Mouse (Mus musculus) splenic B cell, adult 2 months (primary cell): ENCODE measurements around the gene Themis.

ENCODE experiments used
- DNase-seq: peaks from one replicate; pipeline ENCODE4 v3.0.0-alpha.2; 2011; ENCODE audit warnings: low read depth, low spot score
- H3K27me3 ChIP-seq: 2 replicates; pipeline ENCODE4 v1.6.1; 2012; ENCODE audit warnings: mild to moderate bottlenecking, low read length, moderate library complexity, mixed read lengths; ENCODE audit not compliant: control insufficient read depth, poor library complexity, insufficient read depth, severe bottlenecking
- H3K36me3 ChIP-seq: 2 replicates; pipeline ENCODE4 v1.6.1; 2012; ENCODE audit warnings: mild to moderate bottlenecking, low read length, moderate library complexity, mixed read lengths; ENCODE audit not compliant: control insufficient read depth, poor library complexity, insufficient read depth, severe bottlenecking

Gene Themis

DNA sequence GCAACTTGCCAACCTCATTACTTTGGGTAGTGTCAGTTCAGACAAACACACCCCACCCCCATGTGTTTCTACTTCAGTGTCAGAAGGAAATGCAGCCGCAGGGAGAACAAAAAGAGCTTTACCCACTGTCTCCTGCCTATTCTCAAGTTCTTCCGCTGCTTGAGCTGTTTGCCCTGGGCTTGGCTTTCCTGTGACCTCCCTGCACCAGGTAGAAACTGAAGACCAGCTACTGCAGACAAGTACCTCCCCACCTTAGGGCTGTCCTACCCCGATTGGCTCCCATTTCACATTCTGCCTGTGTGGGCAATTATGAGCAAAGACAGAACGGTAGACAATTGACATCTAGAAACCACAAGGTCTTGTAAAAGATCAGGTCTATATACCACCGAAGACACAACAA, at the start of gene Themis:
Themis (plus strand) TSS at position 100 of the 400 bp plus-strand sequence.
- H3K36me3 ChIP-seq, result no peaks in the 10 kb centered on the region
- DNase-seq, result no peak
- H3K27me3 ChIP-seq, result no peaks in the 10 kb centered on the region

- no peaks in the 10 kb centered on the region for H3K36me3 ChIP-seq
- no peaks in the 10 kb centered on the region for H3K27me3 ChIP-seq
- no peak for DNase-seq
These were observed 48.7 kb upstream of the Themis start for GRCm38 (mm10) chr10:28619415-28619814.

DNA sequence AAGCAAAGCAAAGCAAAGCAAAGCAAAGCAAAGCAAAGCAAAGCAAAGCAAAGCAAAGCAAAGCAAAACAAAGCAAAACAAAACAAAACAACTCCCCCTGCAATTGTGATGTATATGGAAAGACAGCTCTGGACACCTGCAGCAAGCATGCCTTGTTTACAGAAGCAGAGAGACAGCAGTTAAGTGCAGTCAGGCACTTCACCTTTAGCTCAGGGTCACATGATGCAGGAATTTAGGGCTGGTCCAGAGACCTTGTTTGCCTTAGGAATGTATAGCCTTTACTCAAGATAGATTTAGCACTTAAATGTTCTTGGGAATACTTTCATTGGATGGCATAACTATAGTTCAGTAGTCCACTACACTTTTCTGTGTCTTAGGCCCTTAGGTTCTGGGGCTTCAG, 32.1 kb upstream of the Themis start:
- no peaks in the 10 kb centered on the region for H3K27me3 ChIP-seq
- no peaks in the 10 kb centered on the region for H3K36me3 ChIP-seq
- DNase-seq, result no peak

DNA sequence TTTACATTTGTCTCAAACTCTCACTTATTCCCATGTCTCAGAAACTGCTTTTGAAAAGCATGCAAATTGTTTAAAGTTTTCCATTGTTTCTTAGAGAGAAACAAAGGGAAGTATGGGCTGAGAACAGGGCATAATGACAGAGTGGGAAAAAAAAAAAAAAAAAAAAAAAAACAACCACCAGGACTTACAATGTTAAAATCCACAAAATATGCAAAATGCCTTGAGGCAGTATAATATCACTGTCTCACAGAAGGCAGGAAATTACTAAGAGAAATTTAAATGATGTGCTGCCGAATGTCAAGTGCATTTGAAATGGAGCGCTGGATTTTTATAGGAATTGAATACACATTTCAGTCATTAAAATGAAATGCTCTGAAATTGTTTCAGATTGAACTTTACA, 26.3 kb upstream of the Themis start:
- Histone ChIP-seq H3K27me3 (no peaks in the 10 kb centered on the region), H3K36me3 (no peaks in the 10 kb centered on the region)
- DNase-seq, result no peak

DNA sequence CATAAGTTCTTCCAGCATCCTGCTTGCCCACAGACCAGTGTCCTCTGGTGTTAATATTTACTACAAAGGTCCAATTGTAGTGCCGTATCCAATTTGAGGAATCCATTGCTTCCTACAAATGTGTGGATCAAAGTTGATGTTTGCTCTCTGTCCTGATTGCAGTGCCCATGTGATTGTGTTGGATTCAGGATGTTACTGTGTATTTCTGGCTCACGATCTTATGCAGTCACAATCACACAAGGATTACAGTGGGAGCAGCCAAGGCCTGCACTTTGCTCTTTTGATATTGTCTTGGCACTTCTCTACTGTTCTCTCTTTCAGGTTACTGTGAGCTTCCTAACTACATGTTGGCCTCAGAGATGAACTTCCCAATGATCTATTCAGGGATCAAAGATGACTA, 20.3 kb upstream of the Themis start:
- no peak for DNase-seq

DNA sequence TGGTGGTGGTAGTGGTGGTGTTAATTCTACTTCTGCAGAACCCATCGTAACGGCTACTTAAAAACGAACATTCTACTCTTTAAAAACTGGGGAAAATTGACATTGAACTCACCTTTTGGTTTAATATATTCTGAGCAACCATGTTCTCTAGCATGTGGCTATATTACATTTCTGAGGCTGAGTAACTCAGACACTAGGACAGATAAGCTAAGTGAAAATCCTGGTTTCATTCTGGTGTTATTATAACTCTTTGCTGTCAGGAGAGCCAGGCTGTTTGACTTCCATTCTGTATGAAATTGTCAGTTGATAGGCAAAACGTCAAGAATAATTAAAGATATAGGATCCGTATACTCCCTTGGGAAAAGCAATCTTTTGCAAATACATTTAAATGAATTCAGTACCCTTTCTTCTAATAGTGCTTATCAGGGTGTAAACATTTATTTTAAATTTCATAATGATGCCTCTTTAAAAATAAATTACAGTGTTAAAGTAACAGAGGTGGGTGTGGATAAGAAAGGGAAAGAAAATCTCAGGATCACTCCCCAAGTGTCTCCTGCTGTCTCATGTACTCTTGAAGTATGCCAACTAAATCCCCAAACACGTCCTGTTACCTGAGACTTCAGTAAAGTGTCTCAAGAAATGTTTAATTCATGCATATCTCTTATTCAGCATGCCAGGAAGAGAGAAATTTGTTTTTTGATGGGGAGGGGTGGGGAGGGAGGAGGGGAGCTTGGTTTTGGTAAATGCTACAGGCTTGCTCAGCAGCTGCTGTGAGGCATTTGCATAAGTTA, 18.9 kb upstream of the Themis start:
- Histone ChIP-seq H3K36me3 (no peaks in the 10 kb centered on the region), H3K27me3 (no peaks in the 10 kb centered on the region)
- DNase-seq, result no peak

More for the DNA sequence above, 20.3 kb upstream of the Themis start:
- no peaks in the 10 kb centered on the region for H3K36me3 ChIP-seq
- no peaks in the 10 kb centered on the region for H3K27me3 ChIP-seq

DNA sequence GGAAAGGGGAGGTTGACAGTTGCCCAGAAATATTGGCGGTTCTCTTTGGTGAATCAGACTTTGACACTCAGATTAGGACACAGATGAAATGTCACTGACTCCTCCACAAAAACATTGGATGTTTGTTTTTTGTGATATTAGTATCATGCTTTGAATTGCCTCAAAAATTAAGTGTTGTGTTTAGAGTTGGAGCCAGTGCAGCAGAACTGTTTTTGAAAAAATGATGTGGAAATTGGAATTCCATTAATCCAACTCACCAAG, 18.3 kb upstream of the Themis start:
- no peak for DNase-seq
- no peaks in the 10 kb centered on the region for H3K36me3 ChIP-seq
- no peaks in the 10 kb centered on the region for H3K27me3 ChIP-seq

- H3K27me3 ChIP-seq, result no peaks in the 10 kb centered on the region
- no peak for DNase-seq
- H3K36me3 ChIP-seq, result no peaks in the 10 kb centered on the region
These were observed 16.2 kb upstream of the Themis start for GRCm38 (mm10) chr10:28651910-28652309.

DNA sequence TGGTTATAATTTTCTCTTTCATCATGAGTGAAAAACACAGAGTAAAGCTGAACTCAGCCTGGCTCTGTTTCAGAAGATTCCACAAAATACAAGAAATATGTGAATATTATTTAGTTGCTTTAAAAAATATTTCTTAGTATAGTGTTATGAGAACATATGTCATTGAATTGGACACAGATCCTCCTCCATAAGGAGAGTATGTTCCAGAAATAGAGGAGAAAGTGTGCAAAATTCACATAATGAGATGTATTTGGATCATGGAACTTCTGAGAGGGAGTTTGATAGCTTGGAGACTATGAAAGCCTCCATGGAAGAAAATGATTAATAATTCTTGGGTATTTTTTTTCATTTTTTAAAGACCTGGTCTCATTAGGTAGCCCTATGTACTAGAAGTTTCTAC, 13.4 kb upstream of the Themis start:
- Histone ChIP-seq H3K27me3 (no peaks in the 10 kb centered on the region), H3K36me3 (no peaks in the 10 kb centered on the region)
- no peak for DNase-seq

- no peak for DNase-seq
- H3K36me3 ChIP-seq, result no peaks in the 10 kb centered on the region
- no peaks in the 10 kb centered on the region for H3K27me3 ChIP-seq
These were observed 3.0 kb upstream of the Themis start for GRCm38 (mm10) chr10:28665141-28665540.

DNA sequence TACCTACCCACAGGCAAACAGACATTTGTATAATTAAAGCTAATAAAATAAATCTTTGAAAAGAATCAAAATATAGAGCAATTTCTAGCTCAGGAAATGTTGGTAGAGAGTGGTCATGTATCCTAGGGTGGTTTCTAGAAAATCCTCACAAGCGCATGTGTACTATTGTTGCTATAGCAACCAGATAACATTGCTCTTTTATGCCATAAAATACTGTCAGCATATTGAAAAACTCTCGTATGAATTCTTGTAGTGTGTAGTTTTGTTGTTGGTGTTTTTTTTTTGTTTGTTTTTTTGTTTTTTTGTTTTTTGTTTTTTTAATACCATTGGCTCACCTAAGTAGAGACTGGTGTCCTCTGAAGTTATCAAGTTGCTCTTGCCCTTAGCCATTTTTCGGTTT, 5.8 kb downstream of the Themis start:
- DNase-seq, result no peak
- H3K36me3 ChIP-seq, result no peaks in the 10 kb centered on the region
- no peaks in the 10 kb centered on the region for H3K27me3 ChIP-seq

- DNase-seq, result no peak
- Histone ChIP-seq H3K36me3 (no peaks in the 10 kb centered on the region), H3K27me3 (no peaks in the 10 kb centered on the region)
These were observed 7.2 kb downstream of the Themis start for GRCm38 (mm10) chr10:28675337-28675736.

DNA sequence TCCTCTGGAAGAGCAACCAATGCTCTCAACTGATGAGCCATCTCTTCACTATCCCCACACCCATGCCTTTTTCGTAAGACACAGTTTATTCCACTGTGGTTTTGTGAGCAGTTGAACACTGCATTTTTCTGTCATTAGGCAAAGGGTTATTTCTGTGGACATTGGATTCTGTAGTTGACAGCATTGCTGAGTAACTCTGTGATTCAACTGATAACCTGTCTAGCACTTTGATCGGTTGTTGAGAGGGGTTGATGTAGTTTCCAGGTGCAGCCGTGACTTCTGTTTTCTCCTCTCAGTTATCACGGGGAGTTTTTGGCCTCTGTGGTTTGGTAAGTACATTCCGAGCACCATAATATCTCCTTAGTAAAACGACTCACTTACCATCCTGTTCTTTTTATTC, 26.8 kb downstream of the Themis start:
- DNase-seq, result no peak
- H3K27me3 ChIP-seq, result no peaks in the 10 kb centered on the region
- no peaks in the 10 kb centered on the region for H3K36me3 ChIP-seq

- DNase-seq, result no peak
- Histone ChIP-seq H3K36me3 (no peaks in the 10 kb centered on the region), H3K27me3 (no peaks in the 10 kb centered on the region)
These were observed 27.9 kb downstream of the Themis start for GRCm38 (mm10) chr10:28696032-28696431.

GRCm38 (mm10) chr10:28698175-28698574, 30.0 kb downstream of the Themis start:
- Histone ChIP-seq H3K36me3 (no peaks in the 10 kb centered on the region), H3K27me3 (no peaks in the 10 kb centered on the region)
- no peak for DNase-seq

DNA sequence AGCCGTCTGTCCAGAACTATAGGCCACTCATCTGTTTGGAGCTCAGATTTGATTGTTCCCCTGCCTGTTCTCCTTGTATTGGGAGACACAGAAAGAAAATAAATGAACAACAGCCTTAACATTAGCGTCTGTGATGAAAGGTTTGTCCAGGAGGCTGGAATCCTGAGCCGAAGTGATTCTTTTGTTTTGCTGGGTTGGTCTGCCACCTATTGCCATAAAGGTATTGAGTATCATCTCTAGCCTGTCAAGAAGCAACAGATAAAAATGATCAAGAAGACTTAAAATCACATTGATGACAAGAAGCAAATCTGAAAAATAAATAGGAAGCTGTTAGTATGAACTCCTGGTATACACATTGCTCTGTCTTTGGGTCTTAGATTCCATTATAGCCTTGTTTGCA, 53.7 kb downstream of the Themis start:
- DNase-seq, result no peak
- Histone ChIP-seq H3K27me3 (no peaks in the 10 kb centered on the region), H3K36me3 (no peaks in the 10 kb centered on the region)
